Mouse (Mus musculus) neural tube, embryonic 13.5 days (tissue): ENCODE data around the gene Homer3. TPM values are rescaled to one million over a fixed set of nuclear protein-coding genes. Genes with fewer than 3 reads are reported as not detected.

Source experiments
- ATAC-seq: fragments of 200-750 bp; cut with Nextera tagmentation; 2 replicates; pipeline ENCODE4 v1.8.0; 2017; ENCODE audit warnings: low read depth, mild to moderate bottlenecking, moderate TSS enrichment, moderate library complexity
- H3K27ac ChIP-seq: fragments of 300-500 bp; sonication (generic); replicated peaks from 2 replicates; pipeline ENCODE4 v1.5.1; 2015; ENCODE audit warnings: moderate library complexity, mild to moderate bottlenecking, inconsistent platforms
- H3K27me3 ChIP-seq: fragments of 300-500 bp; sonication (generic); 2 replicates; pipeline ENCODE4 v1.6.1; 2015; ENCODE audit warnings: mild to moderate bottlenecking, inconsistent platforms
- H3K36me3 ChIP-seq: fragments of 300-500 bp; sonication (generic); 2 replicates; pipeline ENCODE4 v1.6.1; 2015; ENCODE audit warnings: mild to moderate bottlenecking, inconsistent platforms
- H3K4me1 ChIP-seq: fragments of 300-500 bp; sonication (generic); replicated peaks from 2 replicates; pipeline ENCODE4 v1.6.1; 2015; ENCODE audit warnings: inconsistent platforms
- H3K4me2 ChIP-seq: fragments of 300-500 bp; sonication (generic); 2 replicates; pipeline ENCODE4 v1.6.1; 2015; ENCODE audit warnings: inconsistent platforms, mild to moderate bottlenecking, moderate library complexity
- H3K4me3 ChIP-seq: fragments of 300-500 bp; sonication (generic); 2 replicates; pipeline ENCODE4 v1.5.1; 2015; ENCODE audit warnings: mild to moderate bottlenecking, inconsistent platforms
- H3K9ac ChIP-seq: fragments of 300-500 bp; sonication (generic); 2 replicates; pipeline ENCODE4 v1.6.1; 2015; ENCODE audit warnings: moderate library complexity, mild to moderate bottlenecking, inconsistent platforms
- H3K9me3 ChIP-seq: fragments of 300-500 bp; sonication (generic); 2 replicates; pipeline ENCODE4 v1.6.1; 2016; ENCODE audit warnings: inconsistent platforms
- WGBS: fragments of 180-500 bp; shearing (Covaris S2); methylation state at CpG from one replicate; pipeline ENCODE4 v1.1.7; 2015; 5-methylcytosine and 5-hydroxymethylcytosine counted together
- polyA plus RNA-seq: library from polyadenylated mRNA; unstranded; fragments of >200 nt; fragmentation: Nextera tagmentation; extraction: Ambion mirVana; gene quantifications from 2 replicates; pipeline ENCODE4 v1.2.1, GENCODE M21; 2015

Gene Homer3
- polyA plus RNA-seq, 1 experiment from 2014 or later = 49.6 TPM

GRCm38 (mm10) chr8:70293988-70294405 lies 11.4 kb downstream of the Homer3 start:
- Histone ChIP-seq H3K27ac (no peak overlapping the region), H3K36me3 (peaks cover 95% of the 10 kb centered on the region), H3K27me3 (no peaks in the 10 kb centered on the region), H3K4me1 (no peaks in the 10 kb centered on the region), H3K4me2 (no peak overlapping the region), H3K9ac (no peak overlapping the region), H3K4me3 (no peak overlapping the region), H3K9me3 (no peaks in the 10 kb centered on the region)
- WGBS = 79% methylated on average over 5 of the region's 5 CpGs
- ATAC-seq = no peak

GRCm38 (mm10) chr8:70300881-70301280 lies 18.3 kb downstream of the Homer3 start:
- Histone ChIP-seq H3K9ac (no peak overlapping the region), H3K27me3 (no peaks in the 10 kb centered on the region), H3K27ac (no peak overlapping the region), H3K4me1 (peaks cover 30% of the 10 kb centered on the region), H3K36me3 (peaks cover 56% of the 10 kb centered on the region), H3K4me2 (peak overlapping the region; percentile 96), H3K4me3 (no peak overlapping the region), H3K9me3 (no peaks in the 10 kb centered on the region)
- no peak for ATAC-seq
- 77% methylated on average over 3 of the region's 3 CpGs for WGBS

- Histone ChIP-seq H3K9me3 (no peaks in the 10 kb centered on the region), H3K4me3 (peak within 1 kb of the TSS; percentile 91), H3K4me2 (peak within 1 kb of the TSS; percentile 96), H3K27me3 (no peaks in the 10 kb centered on the region), H3K27ac (peak within 1 kb of the TSS; percentile 67), H3K36me3 (peaks cover 53% of the 10 kb centered on the region), H3K9ac (peak within 1 kb of the TSS; percentile 86), H3K4me1 (peaks cover 30% of the 10 kb centered on the region)
- ATAC-seq = peak; percentile 93
- under 1% methylated on average over 40 of the region's 40 CpGs for WGBS
Observed at GRCm38 (mm10) chr8:70302358-70302890, 19.8 kb downstream of the Homer3 start, which contains the start of the genes Ddx49 and Cope. Gene Ddx49 (minus strand): TSS chr8:70302489. Gene Cope (plus strand): TSS chr8:70302518.

- Histone ChIP-seq H3K9ac (peak overlapping the region; percentile 86), H3K36me3 (peaks cover 53% of the 10 kb centered on the region), H3K27ac (peak overlapping the region; percentile 67), H3K4me3 (peak overlapping the region; percentile 91), H3K9me3 (no peaks in the 10 kb centered on the region), H3K4me1 (peaks cover 30% of the 10 kb centered on the region), H3K4me2 (peak overlapping the region; percentile 96), H3K27me3 (no peaks in the 10 kb centered on the region)
- WGBS = 4% methylated on average over 16 of the region's 16 CpGs
- ATAC-seq = peak; percentile 54
Observed at GRCm38 (mm10) chr8:70302901-70303300, 20.3 kb downstream of the Homer3 start.

GRCm38 (mm10) chr8:70309311-70309710 lies 26.7 kb downstream of the Homer3 start:
- 30% methylated on average over 2 of the region's 2 CpGs for WGBS
- no peak for ATAC-seq

GRCm38 (mm10) chr8:70313399-70313798 lies 30.8 kb downstream of the Homer3 start:
- WGBS = 90% methylated on average over 2 of the region's 2 CpGs
- peaks cover 54% of the 10 kb centered on the region for H3K36me3 ChIP-seq
- peaks cover 36% of the 10 kb centered on the region for H3K4me1 ChIP-seq
- H3K9me3 ChIP-seq = no peaks in the 10 kb centered on the region
- no peak overlapping the region for H3K27ac ChIP-seq
- H3K4me3 ChIP-seq = no peak overlapping the region
- H3K9ac ChIP-seq = no peak overlapping the region
- no peak for ATAC-seq
- H3K27me3 ChIP-seq = no peaks in the 10 kb centered on the region
- H3K4me2 ChIP-seq = no peak overlapping the region

More at GRCm38 (mm10) chr8:70309311-70309710, 26.7 kb downstream of the Homer3 start:
- H3K27ac ChIP-seq = no peak overlapping the region
- no peaks in the 10 kb centered on the region for H3K27me3 ChIP-seq
- no peak overlapping the region for H3K9ac ChIP-seq
- no peak overlapping the region for H3K4me2 ChIP-seq
- no peaks in the 10 kb centered on the region for H3K9me3 ChIP-seq
- peaks cover 3% of the 10 kb centered on the region for H3K4me1 ChIP-seq
- peaks cover 88% of the 10 kb centered on the region for H3K36me3 ChIP-seq
- no peak overlapping the region for H3K4me3 ChIP-seq

- Histone ChIP-seq H3K27me3 (no peaks in the 10 kb centered on the region), H3K4me1 (peaks cover 37% of the 10 kb centered on the region), H3K4me3 (peak within 1 kb of the TSS; percentile 68), H3K27ac (peak within 1 kb of the TSS; percentile 93), H3K4me2 (peak within 1 kb of the TSS; percentile 82), H3K36me3 (peaks cover 54% of the 10 kb centered on the region), H3K9me3 (no peaks in the 10 kb centered on the region), H3K9ac (peak within 1 kb of the TSS; percentile 84)
- 1% methylated on average over 66 of the region's 66 CpGs for WGBS
- ATAC-seq = peak; percentile 58
Observed at GRCm38 (mm10) chr8:70315624-70316510, 33.2 kb downstream of the Homer3 start, which contains the start of gene Cers1. Gene Cers1 (plus strand): TSS chr8:70315775.

- ATAC-seq = peak; percentile 81
- 9% methylated on average over 15 of the region's 15 CpGs for WGBS
- peaks cover 37% of the 10 kb centered on the region for H3K4me1 ChIP-seq
Observed at GRCm38 (mm10) chr8:70316511-70317504, 34.2 kb downstream of the Homer3 start.

GRCm38 (mm10) chr8:70317872-70318271 lies 35.2 kb downstream of the Homer3 start:
- no peaks in the 10 kb centered on the region for H3K27me3 ChIP-seq
- ATAC-seq = no peak
- WGBS = 90% methylated on average over 5 of the region's 5 CpGs
- H3K27ac ChIP-seq = peak overlapping the region; percentile 93
- H3K4me2 ChIP-seq = peak overlapping the region; percentile 82
- H3K4me3 ChIP-seq = 0 out of 2 replicates have a peak overlapping the region, but pooled peaks have one; percentile 68
- peaks cover 52% of the 10 kb centered on the region for H3K36me3 ChIP-seq
- peaks cover 37% of the 10 kb centered on the region for H3K4me1 ChIP-seq
- H3K9ac ChIP-seq = peak overlapping the region; percentile 84; the same call in 1 of the 2 replicates
- no peaks in the 10 kb centered on the region for H3K9me3 ChIP-seq

More at GRCm38 (mm10) chr8:70316511-70317504, 34.2 kb downstream of the Homer3 start:
- no peaks in the 10 kb centered on the region for H3K27me3 ChIP-seq
- peaks cover 53% of the 10 kb centered on the region for H3K36me3 ChIP-seq
- peak overlapping the region; percentile 82 for H3K4me2 ChIP-seq
- H3K4me3 ChIP-seq = peak overlapping the region; percentile 68
- H3K27ac ChIP-seq = peak overlapping the region; percentile 93
- H3K9ac ChIP-seq = peak overlapping the region; percentile 84
- H3K9me3 ChIP-seq = no peaks in the 10 kb centered on the region

- Histone ChIP-seq H3K27me3 (no peaks in the 10 kb centered on the region), H3K4me3 (no peak overlapping the region), H3K4me2 (no peak overlapping the region), H3K27ac (no peak overlapping the region), H3K9ac (no peak overlapping the region), H3K9me3 (no peaks in the 10 kb centered on the region), H3K4me1 (no peaks in the 10 kb centered on the region), H3K36me3 (peaks cover 88% of the 10 kb centered on the region)
- 89% methylated on average over 3 of the region's 3 CpGs for WGBS
- no peak for ATAC-seq
Observed at GRCm38 (mm10) chr8:70323716-70324115, 41.1 kb downstream of the Homer3 start.

GRCm38 (mm10) chr8:70327512-70327911 lies 44.9 kb downstream of the Homer3 start:
- peaks cover 10% of the 10 kb centered on the region for H3K27me3 ChIP-seq
- H3K36me3 ChIP-seq = peaks cover 88% of the 10 kb centered on the region
- no peak overlapping the region for H3K4me3 ChIP-seq
- no peak overlapping the region for H3K27ac ChIP-seq
- no peaks in the 10 kb centered on the region for H3K9me3 ChIP-seq
- H3K9ac ChIP-seq = no peak overlapping the region
- H3K4me1 ChIP-seq = peaks cover 31% of the 10 kb centered on the region
- H3K4me2 ChIP-seq = no peak overlapping the region
- WGBS = 93% methylated on average over 6 of the region's 6 CpGs
- no peak for ATAC-seq
